Mouse (Mus musculus) myocyte (in vitro differentiated cells): Measurements from ENCODE around the gene Zfp575. TPM values are rescaled to one million over a fixed set of nuclear protein-coding genes. Genes with fewer than 3 reads are reported as not detected.

Experiments
- H3K27me3 ChIP-seq: one replicate; pipeline ENCODE4 v1.6.1; 2011; ENCODE audit not compliant: control insufficient read depth, insufficient read depth, insufficient read length
- H3K36me3 ChIP-seq: one replicate; pipeline ENCODE4 v1.6.1; 2011; ENCODE audit not compliant: control insufficient read depth, insufficient read depth
- H3K4me2 ChIP-seq: one replicate; pipeline ENCODE4 v1.6.1; 2011; ENCODE audit warnings: low read depth, control low read depth
- H3K4me3 ChIP-seq: one replicate; pipeline ENCODE4 v1.5.1; 2011; ENCODE audit warnings: mild to moderate bottlenecking, control low read depth, moderate library complexity
- H3K79me2 ChIP-seq: one replicate; pipeline ENCODE4 v1.6.1; 2011; ENCODE audit not compliant: control insufficient read depth, insufficient read depth
- H3ac ChIP-seq: one replicate; pipeline ENCODE4 v1.6.1; 2011; ENCODE audit not compliant: control insufficient read depth, insufficient read length
- CEBPB ChIP-seq: IDR thresholded peaks from 2 replicates; pipeline ENCODE4 v1.6.1; 2011; ENCODE audit warnings: mild to moderate bottlenecking, moderate library complexity; ENCODE audit not compliant: poor library complexity, insufficient read depth, severe bottlenecking
- E2F4 ChIP-seq: IDR thresholded peaks from one replicate; pipeline ENCODE4 v1.6.1; 2011; ENCODE audit warnings: mild to moderate bottlenecking, control low read depth, moderate library complexity; ENCODE audit not compliant: insufficient read depth
- MAX ChIP-seq: IDR thresholded peaks from one replicate; pipeline ENCODE4 v1.6.1; 2011; ENCODE audit warnings: low read depth, mild to moderate bottlenecking, control low read depth
- MYOD1 ChIP-seq, 3 experiments: IDR thresholded peaks; one replicate each; pipeline ENCODE4 v1.6.1; 2011; ENCODE audit warnings: control low read depth in 2 of 3, low read depth in 2 of 3, mild to moderate bottlenecking in 2 of 3, moderate library complexity in 1 of 3; ENCODE audit not compliant: insufficient read length in 2 of 3, control insufficient read depth in 1 of 3
- MYOG ChIP-seq, 3 experiments: IDR thresholded peaks; one replicate each; pipeline ENCODE4 v1.6.1; 2011; ENCODE audit warnings: control low read depth in 2 of 3, low read depth in 2 of 3, mild to moderate bottlenecking in 2 of 3; ENCODE audit not compliant: insufficient read length in 2 of 3, control insufficient read depth in 1 of 3, insufficient read depth in 1 of 3
- POLR2A ChIP-seq: IDR thresholded peaks from one replicate; pipeline ENCODE4 v1.6.1; 2011; ENCODE audit warnings: low read depth, mild to moderate bottlenecking, control low read depth, moderate library complexity; ENCODE audit not compliant: insufficient read length
- POLR2AphosphoS2 ChIP-seq: IDR thresholded peaks from one replicate; pipeline ENCODE4 v1.6.1; 2011; ENCODE audit warnings: low read depth, control low read depth; ENCODE audit not compliant: insufficient read length
- REST ChIP-seq: IDR thresholded peaks from one replicate; pipeline ENCODE4 v1.6.1; 2011; ENCODE audit warnings: mild to moderate bottlenecking, control low read depth, moderate library complexity; ENCODE audit not compliant: insufficient read depth, insufficient read length
- SRF ChIP-seq: IDR thresholded peaks from one replicate; pipeline ENCODE4 v1.6.1; 2011; ENCODE audit warnings: low read depth; ENCODE audit not compliant: control insufficient read depth, insufficient read length
- TCF12 ChIP-seq: IDR thresholded peaks from one replicate; pipeline ENCODE4 v1.6.1; 2011; ENCODE audit warnings: mild to moderate bottlenecking, control low read depth; ENCODE audit not compliant: poor library complexity, insufficient read depth, severe bottlenecking
- TCF3 ChIP-seq: IDR thresholded peaks from one replicate; pipeline ENCODE4 v1.6.1; 2011; ENCODE audit warnings: low read depth, control low read depth; ENCODE audit not compliant: insufficient read length
- USF1 ChIP-seq: IDR thresholded peaks from one replicate; pipeline ENCODE4 v1.6.1; 2011; ENCODE audit warnings: low read depth, mild to moderate bottlenecking, control low read depth, moderate library complexity
- polyA plus RNA-seq: library from polyadenylated mRNA; unstranded; fragments of >200 nt; fragmentation: generic; extraction: Trizol; gene quantifications from one replicate; pipeline ENCODE4 v1.2.1, GENCODE M21; 2012; ENCODE audit warnings: missing spikeins

Zfp575 gene
- polyA plus RNA-seq = 0.12 TPM

DNA sequence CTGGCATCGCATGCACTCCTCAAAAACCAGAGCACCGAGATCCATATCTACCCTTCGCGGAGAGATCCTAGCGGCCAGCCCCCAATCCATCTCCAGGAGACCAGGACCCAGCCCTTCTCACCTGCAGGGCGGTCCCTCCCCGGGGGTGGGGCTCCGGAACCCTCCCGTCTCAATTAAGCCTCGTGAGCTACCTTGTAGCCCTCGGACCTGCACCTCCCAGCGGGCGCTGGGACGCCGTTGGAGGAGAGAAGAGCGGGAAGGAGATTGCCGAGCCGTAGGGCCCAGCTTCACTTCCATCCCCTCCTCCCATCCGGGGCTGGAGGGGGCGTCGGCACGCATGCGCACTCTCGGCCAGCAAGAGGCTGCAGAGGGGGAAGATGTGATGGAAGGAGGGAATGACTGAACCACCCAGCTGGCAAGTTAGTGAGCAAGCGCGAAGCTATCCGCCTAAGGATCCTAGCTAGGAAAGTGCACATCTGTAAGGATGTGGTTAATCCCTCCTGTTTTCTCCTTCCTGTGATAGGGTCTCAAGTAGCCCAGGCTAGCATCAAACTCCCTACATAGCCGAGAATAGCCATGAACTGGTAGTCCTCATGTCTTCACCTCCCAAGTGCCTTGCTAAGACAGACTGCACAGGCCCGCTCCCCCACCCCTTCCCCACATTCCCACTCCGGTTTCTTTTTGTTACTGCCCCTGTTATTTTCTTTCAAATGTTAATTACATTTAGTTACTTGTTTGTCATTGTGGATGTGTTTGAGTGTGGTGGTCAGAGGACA, at the start of gene Zfp575, which contains the start of gene Ethe1:
Gene Zfp575, minus strand, starts transcription at position 312 of the 776 bp plus-strand sequence.
Gene Ethe1, plus strand, starts transcription at position 214 of the 776 bp plus-strand sequence.
- no peak for TF ChIP-seq POLR2AphosphoS2
- no peak for TF ChIP-seq CEBPB
- no peak for TF ChIP-seq POLR2A
- no peak for TF ChIP-seq MYOG (IDR thresholded peaks at IDR 0.05; ENCODE audit: control insufficient read depth in 1 of 3, insufficient read depth in 1 of 3, insufficient read length in 2 of 3, low read depth in 2 of 3)
- no peak for TF ChIP-seq TCF3
- TF ChIP-seq SRF = no peak
- TF ChIP-seq MAX = no peak
- no peak for TF ChIP-seq TCF12
- no peak for TF ChIP-seq USF1
- TF ChIP-seq MYOD1 (IDR thresholded peaks at IDR 0.05; ENCODE audit: control insufficient read depth in 1 of 3, insufficient read length in 2 of 3, low read depth in 2 of 3) = no peak
- no peak for TF ChIP-seq REST
- TF ChIP-seq E2F4 = no peak
- H3K79me2 ChIP-seq = no peaks in the 10 kb centered on the region
- no peak within 1 kb of the TSS for H3K4me3 ChIP-seq
- H3K36me3 ChIP-seq = no peaks in the 10 kb centered on the region
- no peak within 1 kb of the TSS for H3K4me2 ChIP-seq
- H3ac ChIP-seq = no peak within 1 kb of the TSS
- no peaks in the 10 kb centered on the region for H3K27me3 ChIP-seq

DNA sequence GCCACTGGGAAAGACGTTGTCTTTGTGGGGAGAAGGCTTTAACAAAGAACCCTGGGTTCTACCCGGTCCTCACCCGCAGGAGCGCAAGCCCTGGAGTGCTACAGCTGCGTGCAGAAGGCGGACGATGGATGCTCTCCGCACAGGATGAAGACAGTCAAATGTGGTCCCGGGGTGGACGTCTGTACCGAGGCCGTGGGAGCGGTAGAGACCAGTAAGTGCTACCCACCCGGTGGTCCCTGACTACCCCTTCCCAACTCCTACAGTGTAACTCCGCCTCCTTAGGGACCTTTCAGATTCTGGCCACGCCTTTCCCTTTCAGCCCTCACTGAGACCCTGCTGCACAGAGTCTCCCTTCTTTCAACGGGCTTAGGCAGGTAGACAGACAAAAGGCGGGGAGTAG, 49.6 kb upstream of the Zfp575 start:
- Histone ChIP-seq H3K27me3 (peaks cover 29% of the 10 kb centered on the region), H3K79me2 (no peaks in the 10 kb centered on the region), H3K36me3 (no peaks in the 10 kb centered on the region), H3K4me3 (no peak overlapping the region), H3ac (no peak overlapping the region), H3K4me2 (no peak overlapping the region)
- TF ChIP-seq REST = no peak
- TF ChIP-seq POLR2A = no peak
- TF ChIP-seq TCF12 = no peak
- TF ChIP-seq E2F4 = no peak
- TF ChIP-seq USF1 = no peak
- TF ChIP-seq MAX = no peak
- TF ChIP-seq MYOD1 (IDR thresholded peaks at IDR 0.05; ENCODE audit: control insufficient read depth in 1 of 3, insufficient read length in 2 of 3, low read depth in 2 of 3) = no peak
- TF ChIP-seq SRF = no peak
- no peak for TF ChIP-seq TCF3
- no peak for TF ChIP-seq CEBPB

DNA sequence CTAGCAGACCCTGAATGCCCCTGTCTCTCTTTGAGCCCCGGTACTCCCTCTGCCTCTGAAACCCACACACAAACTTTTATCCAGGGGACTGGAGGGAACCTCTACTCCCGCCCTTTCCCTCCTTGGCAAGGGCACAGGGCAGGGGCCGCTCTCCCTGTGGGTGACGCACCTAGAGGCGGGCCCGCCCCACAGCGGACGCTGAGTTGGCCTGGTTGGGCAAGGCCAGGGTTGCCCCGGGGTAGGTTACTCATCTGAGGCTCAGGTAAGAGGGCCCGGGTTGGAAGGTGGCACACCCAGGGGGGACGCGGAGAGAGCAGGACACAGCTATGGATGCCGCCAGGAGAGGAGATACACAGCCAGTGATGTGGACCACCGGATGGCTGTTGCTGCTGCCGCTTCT, 48.8 kb upstream of the Zfp575 start, which contains the start of gene Lypd3:
Gene Lypd3, plus strand, starts transcription at position 287 of the 400 bp plus-strand sequence.
- Histone ChIP-seq H3K27me3 (peaks cover 29% of the 10 kb centered on the region), H3K4me2 (no peak within 1 kb of the TSS), H3K79me2 (no peaks in the 10 kb centered on the region), H3ac (no peak within 1 kb of the TSS), H3K4me3 (no peak within 1 kb of the TSS), H3K36me3 (no peaks in the 10 kb centered on the region)
- TF ChIP-seq TCF3 = no peak
- no peak for TF ChIP-seq E2F4
- no peak for TF ChIP-seq MYOD1 (IDR thresholded peaks at IDR 0.05; ENCODE audit: control insufficient read depth in 1 of 3, insufficient read length in 2 of 3, low read depth in 2 of 3)
- no peak for TF ChIP-seq SRF
- TF ChIP-seq MYOG (IDR thresholded peaks at IDR 0.05; ENCODE audit: control insufficient read depth in 1 of 3, insufficient read depth in 1 of 3, insufficient read length in 2 of 3, low read depth in 2 of 3) = no peak
- no peak for TF ChIP-seq CEBPB
- no peak for TF ChIP-seq POLR2A
- TF ChIP-seq POLR2AphosphoS2 = no peak
- no peak for TF ChIP-seq MAX
- no peak for TF ChIP-seq REST
- no peak for TF ChIP-seq TCF12
- TF ChIP-seq USF1 = no peak

DNA sequence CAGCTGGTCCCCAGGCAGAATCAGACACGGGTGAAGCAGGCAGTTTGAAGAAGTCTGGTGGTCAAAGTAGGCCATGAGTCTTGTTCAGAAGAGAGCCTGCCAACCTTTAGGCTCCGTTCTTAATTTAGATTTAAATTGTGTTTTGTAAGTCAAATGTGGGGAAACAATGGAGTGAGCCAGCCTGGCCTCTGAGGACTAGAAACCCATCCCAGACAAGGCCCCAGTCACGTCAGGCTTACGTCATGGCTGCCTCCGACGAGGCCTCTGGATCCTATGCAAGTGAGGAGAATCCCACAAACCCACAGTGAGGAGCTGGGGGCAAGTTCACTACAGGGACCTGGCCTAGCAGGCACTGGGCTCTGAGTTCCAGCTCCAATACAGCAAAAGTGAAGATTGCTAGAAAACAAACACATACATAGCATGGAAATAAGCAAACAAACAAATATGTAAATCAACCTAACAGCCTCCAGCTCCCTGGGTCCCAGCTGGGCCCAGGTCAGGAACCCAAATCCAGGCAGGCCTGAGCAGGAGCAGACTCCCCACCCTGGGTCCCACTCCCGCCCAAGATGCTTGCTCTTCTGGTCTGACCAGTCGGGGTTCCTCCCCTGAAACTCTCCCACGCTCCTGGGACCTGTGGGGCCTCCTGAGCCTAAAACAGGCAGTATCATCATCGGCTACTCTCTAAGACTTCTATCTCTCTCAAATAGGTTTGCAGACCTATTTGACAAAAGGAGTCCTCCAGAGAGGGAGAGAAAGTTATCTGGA, 42.9 kb upstream of the Zfp575 start:
- TF ChIP-seq POLR2AphosphoS2 (no peak), TCF12 (no peak), TCF3 (no peak), POLR2A (no peak), MAX (no peak), REST (no peak), CEBPB (no peak), USF1 (no peak), E2F4 (no peak)
- Histone ChIP-seq H3K36me3 (no peaks in the 10 kb centered on the region), H3K79me2 (no peaks in the 10 kb centered on the region), H3K27me3 (no peaks in the 10 kb centered on the region), H3K4me3 (no peak overlapping the region), H3ac (no peak overlapping the region), H3K4me2 (no peak overlapping the region)
